Mouse (Mus musculus) CD4-positive naive resting alpha-beta T cell, adult 76 days (primary cell): Measurements from ENCODE around the gene Cnih1. TPM values are rescaled to one million over a fixed set of nuclear protein-coding genes. Genes with fewer than 3 reads are reported as not detected.

ENCODE experiments used
- total RNA-seq: library from RNA; stranded (reverse); gene quantifications from one replicate; pipeline ENCODE4 v1.2.4, GENCODE M21; 2023

The Cnih1 gene
- total RNA-seq = 25.3 TPM

DNA sequence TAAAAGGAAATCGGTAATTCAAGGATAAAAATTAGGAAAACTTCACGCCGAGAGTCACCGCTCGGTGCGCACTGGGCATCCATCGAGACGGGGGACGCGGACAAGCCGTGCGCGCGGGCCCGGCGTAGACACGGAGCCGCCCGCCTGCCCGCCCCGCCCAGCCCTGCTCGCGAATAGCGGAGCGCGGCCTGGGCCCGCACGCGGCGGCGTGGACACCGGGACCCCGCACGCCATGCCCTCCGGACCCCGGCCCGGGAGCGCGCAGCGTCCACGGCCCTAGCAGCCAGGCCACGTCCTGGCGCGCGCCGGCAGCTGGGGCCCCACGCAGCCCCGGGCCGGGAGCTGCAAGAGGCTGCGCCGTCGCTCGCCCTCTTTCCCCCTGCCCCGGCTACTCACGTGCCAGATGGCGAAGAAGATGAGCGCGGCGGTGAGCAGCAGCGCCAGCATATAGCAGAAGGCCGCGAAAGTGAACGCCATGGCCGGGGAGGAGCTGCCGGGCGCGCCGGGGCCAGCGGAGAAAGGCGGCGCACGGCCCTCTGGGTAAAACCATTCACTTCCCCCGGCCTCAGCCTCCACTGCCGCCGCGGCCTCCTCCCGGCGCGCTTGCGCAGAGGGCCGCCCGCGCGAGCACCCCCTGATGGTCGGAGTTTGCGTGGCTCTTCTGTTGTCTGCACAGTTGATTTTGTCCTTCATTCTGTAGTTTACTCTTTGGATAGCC is at the start of gene Cnih1:
Gene Cnih1, minus strand, starts transcription at position 625 of the 718 bp plus-strand sequence.

DNA sequence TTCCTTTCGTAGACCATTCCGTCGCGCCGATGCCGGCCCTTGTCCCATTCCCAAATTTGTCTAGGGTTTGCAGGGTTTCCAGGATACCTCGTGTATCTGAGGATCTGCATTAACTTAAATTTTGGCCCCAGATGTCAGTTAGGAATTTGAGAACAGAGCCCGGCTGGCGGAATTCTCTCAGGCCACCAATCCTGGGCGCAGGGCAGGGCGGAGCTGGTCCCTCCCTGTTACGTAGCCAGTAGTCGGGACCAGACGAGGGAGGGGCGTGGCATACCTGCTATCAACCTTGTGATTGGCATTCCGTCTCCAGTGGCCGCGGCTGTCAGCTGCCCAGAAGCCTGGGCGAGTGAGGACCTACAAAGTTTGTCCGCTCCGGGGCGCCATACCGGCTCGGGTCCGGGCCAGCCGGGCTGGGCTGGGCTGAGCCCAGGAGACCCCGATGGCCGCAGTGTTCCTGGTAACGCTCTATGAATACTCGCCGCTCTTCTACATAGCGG is 43.7 kb upstream of the Cnih1 start, which contains the start of gene Cgrrf1:
Gene Cgrrf1, plus strand, starts transcription at position 289 of the 497 bp plus-strand sequence.

GRCm38 (mm10) chr14:46821873-46822716 is 33.9 kb upstream of the Cnih1 start, which contains the start of gene Gmfb:
TSS of gene Gmfb (minus strand) at chr14:46822242.

DNA sequence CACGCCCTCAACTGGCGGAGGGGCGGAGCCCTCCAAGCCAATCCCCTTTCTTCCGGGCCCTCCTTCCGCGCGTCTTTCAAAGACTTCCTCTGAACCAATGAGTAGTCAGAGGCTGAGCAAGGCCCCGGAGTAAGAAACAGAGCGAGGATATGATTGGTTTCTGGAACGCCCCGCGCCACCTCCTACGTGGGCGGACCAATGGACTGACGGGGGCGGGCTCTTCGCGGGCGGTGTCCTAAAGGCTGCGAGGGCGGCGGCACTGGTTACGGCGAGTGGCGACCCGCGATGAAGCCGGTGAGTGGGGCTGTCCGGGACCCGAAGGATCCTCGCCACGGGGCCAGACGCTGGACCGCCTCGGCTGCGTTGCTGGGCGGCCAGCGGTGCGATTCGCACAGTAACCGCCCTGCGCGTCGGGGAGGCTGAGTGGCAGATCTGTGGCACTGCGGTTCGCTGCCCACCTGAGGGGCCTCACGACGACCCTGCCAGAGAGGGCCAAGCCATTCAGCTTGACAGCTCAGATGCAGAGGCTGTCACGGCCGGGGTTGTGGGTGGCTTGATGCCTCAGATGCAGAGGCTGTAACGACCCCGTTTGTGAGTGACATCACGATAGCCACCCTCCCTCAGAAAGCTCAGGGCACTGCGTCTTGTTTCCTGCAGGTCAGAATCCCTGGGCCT is 27.7 kb downstream of the Cnih1 start, which contains the start of gene Cdkn3:
Gene Cdkn3, plus strand, starts transcription at position 187 of the 675 bp plus-strand sequence.

Other genes with a start within 250 kb of the Cnih1 start
- gene Cdkn3, start 27.9 kb downstream of the Cnih1 start, total RNA-seq = not detected
- gene Gmfb, start 33.8 kb upstream of the Cnih1 start, total RNA-seq = 113 TPM
- gene Cgrrf1, start 43.7 kb upstream of the Cnih1 start, total RNA-seq = 17.3 TPM
- 1.1 TPM for gene Samd4, start 94.4 kb upstream of the Cnih1 start, total RNA-seq